Mouse (Mus musculus): ENCODE measurements at regions not wholly inside any gene's neighbourhood (a gene's known extent, or its start where the extent isn't known, plus 50 kb on each side); places are given as distances from the start of the nearest gene placed in this dataset.

DNA sequence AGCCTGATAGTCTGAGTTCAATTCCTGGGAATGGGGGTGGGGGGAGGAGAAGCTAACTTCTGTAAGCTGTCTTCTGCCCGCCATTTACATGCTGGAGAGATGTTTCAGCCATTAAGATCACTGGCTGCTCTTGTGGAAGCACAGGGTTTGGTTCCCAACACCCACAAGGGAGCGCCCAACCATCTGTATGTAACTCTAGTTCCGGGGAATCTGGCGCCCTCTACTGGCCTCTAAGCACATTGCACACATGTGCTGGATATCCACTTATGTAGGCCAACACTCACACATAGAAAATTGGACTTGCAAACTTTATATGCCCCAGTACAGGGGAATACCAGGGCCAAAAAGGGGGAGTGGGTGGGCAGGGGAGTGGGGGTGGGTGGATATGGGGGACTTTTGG is 126.9 kb downstream of the Postn start:
- TF ChIP-seq CTCF (IDR thresholded peaks at IDR 0.05; ENCODE audit: borderline replicate concordance, insufficient read depth, low read depth, low read length) (no peak), POLR2A (IDR thresholded peaks at IDR 0.05; ENCODE audit: borderline replicate concordance, insufficient read depth, low read length) (no peak)

All from cerebellum, adult 2 months (tissue).